24 mouse cellular contexts compared by ENCODE assay signal in the genomic region with DNA sequence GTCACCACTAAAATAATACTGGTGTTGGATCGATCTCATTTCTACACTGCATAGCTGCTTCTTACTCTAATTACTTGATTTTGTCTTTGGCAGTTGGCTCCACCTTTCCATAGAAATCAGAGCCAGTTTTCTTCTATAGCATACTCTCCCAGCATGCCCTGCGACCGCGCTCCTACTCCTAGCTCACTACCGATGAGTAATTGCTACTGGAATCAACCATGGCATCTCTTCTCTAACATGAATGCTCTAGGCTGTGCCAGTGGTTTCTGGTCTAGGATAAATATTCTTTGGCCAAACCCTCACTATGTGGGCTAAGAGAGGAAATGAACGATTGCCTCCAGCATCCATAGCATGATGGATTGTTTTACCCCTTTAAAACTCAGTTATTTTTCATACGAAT. TPM values are rescaled to one million over a fixed set of nuclear protein-coding genes. Genes with fewer than 3 reads are reported as not detected.
"Had no signal": no experiment of that assay in that cellular context is flagged by ENCODE, and none has a peak within 500 bp of the region (broad histone marks: within the 10 kb centered on the region; RNA-seq: fewer than 3 reads in every experiment).

No protein-coding gene starts in this region.

- ATAC-seq: lung, postnatal 0 days; midbrain, embryonic 15.5 days had no signal

- H3K27ac ChIP-seq: left cerebral cortex, adult 2 months; limb, embryonic 10.5 days; liver, embryonic 15.5 days; midbrain, embryonic 10.5 days; midbrain, embryonic 15.5 days; neural tube, embryonic 15.5 days had no signal

- H3K4me3 ChIP-seq: left cerebral cortex, adult 2 months; limb, embryonic 10.5 days; liver, embryonic 15.5 days; midbrain, embryonic 10.5 days; midbrain, embryonic 15.5 days; neural tube, embryonic 15.5 days had no signal

- H3K9me3 ChIP-seq: limb, embryonic 10.5 days; liver, embryonic 15.5 days; midbrain, embryonic 10.5 days; midbrain, embryonic 15.5 days; neural tube, embryonic 15.5 days had no signal

- H3K4me1 ChIP-seq: liver, embryonic 15.5 days; midbrain, embryonic 10.5 days; midbrain, embryonic 15.5 days; neural tube, embryonic 15.5 days had no signal

- H3K9ac ChIP-seq: liver, embryonic 15.5 days; midbrain, embryonic 15.5 days; neural tube, embryonic 15.5 days had no signal

- H3K36me3 ChIP-seq: limb, embryonic 10.5 days; liver, embryonic 15.5 days; midbrain, embryonic 10.5 days; midbrain, embryonic 15.5 days; neural tube, embryonic 15.5 days had no signal

- DNase-seq: kidney, postnatal 14 days; lung, adult 2 months; lung, postnatal 4 days; right cerebral cortex, postnatal 4 days; spleen, adult 18-20 months; thymus, adult 18-20 months had no signal

- H3K4me2 ChIP-seq: liver, embryonic 11.5 days; liver, embryonic 15.5 days; midbrain, embryonic 15.5 days; neural tube, embryonic 15.5 days had no signal

- H3K27me3 ChIP-seq: liver, embryonic 15.5 days; midbrain, embryonic 15.5 days; neural tube, embryonic 15.5 days had no signal

RNA-seq across cellular contexts. Expression of gene Rgsl1, which starts 2.5 kb away (rescaled TPM):
- total RNA-seq: megakaryocyte, adult 5-6 weeks had no signal
- polyA plus RNA-seq: kidney, embryonic 14.5 days; limb, embryonic 10.5 days; liver, embryonic 15.5 days; midbrain, embryonic 10.5 days; neural tube, embryonic 11.5 days had no signal

RNA-seq across cellular contexts. Expression of gene Teddm1b, which starts 27.7 kb away (rescaled TPM):
- total RNA-seq: layer of hippocampus, adult 8-10 months; layer of hippocampus, postnatal 25 days; left cerebral cortex, postnatal 14 days had no signal
- polyA plus RNA-seq: large intestine, adult 2 months; lung, adult 2 months; urinary bladder, adult 2 months had no signal

RNA-seq across cellular contexts. Expression of gene Teddm1a, which starts 45.1 kb away (rescaled TPM):
- total RNA-seq: layer of hippocampus, adult 8-10 months; layer of hippocampus, postnatal 25 days; left cerebral cortex, adult 2 months; left cerebral cortex, postnatal 14 days; megakaryocyte, adult 5-6 weeks had no signal
- polyA plus RNA-seq: kidney, embryonic 14.5 days; limb, embryonic 10.5 days; limb, embryonic 14.5 days; liver, embryonic 11.5 days; liver, embryonic 15.5 days; lung, adult 2 months; lung, postnatal 0 days; midbrain, embryonic 10.5 days; midbrain, embryonic 15.5 days; neural tube, embryonic 11.5 days; neural tube, embryonic 15.5 days; stomach, embryonic 14.5 days; urinary bladder, adult 2 months had no signal
